Mouse (Mus musculus): ENCODE results near the gene Igfbp2. TPM values are rescaled to one million over a fixed set of nuclear protein-coding genes. Genes with fewer than 3 reads are reported as not detected.

The Igfbp2 gene
- polyA plus RNA-seq, 1 experiment from 2014 or later, result 479 TPM

- H3K36me3 ChIP-seq (replicated peaks), result peaks cover 66% of the 10 kb centered on the region
These were observed 35.7 kb downstream of the Igfbp2 start for GRCm38 (mm10) chr1:72859963-72860362.

GRCm38 (mm10) chr1:72860502-72860901 lies 36.2 kb downstream of the Igfbp2 start:
- Histone ChIP-seq H3K27ac (replicated peaks) (no peak overlapping the region), H3K27me3 (replicated peaks; ENCODE audit: low read depth, poor library complexity, severe bottlenecking) (no peaks in the 10 kb centered on the region), H3K4me1 (peaks cover 5% of the 10 kb centered on the region; the same call in 1 of the 2 replicates), H3K36me3 (replicated peaks) (peaks cover 70% of the 10 kb centered on the region), H3K4me3 (no peak overlapping the region), H3K9me3 (no peaks in the 10 kb centered on the region)
- DNase-seq (ENCODE audit: low spot score), result no peak
- WGBS, result 87% methylated on average over 2 of the region's 2 CpGs

More at GRCm38 (mm10) chr1:72859963-72860362, 35.7 kb downstream of the Igfbp2 start:
- no peak overlapping the region for H3K4me3 ChIP-seq
- no peak for DNase-seq (ENCODE audit: low spot score)
- H3K9me3 ChIP-seq, result no peaks in the 10 kb centered on the region
- no peak overlapping the region for H3K27ac ChIP-seq (replicated peaks)
- 92% methylated on average over 9 of the region's 9 CpGs for WGBS
- no peaks in the 10 kb centered on the region for H3K27me3 ChIP-seq (replicated peaks; ENCODE audit: low read depth, poor library complexity, severe bottlenecking)
- 0 out of 2 replicates have a peak, but pooled peaks cover 4% of the 10 kb centered on the region for H3K4me1 ChIP-seq

GRCm38 (mm10) chr1:72861702-72862101 lies 37.4 kb downstream of the Igfbp2 start:
- Histone ChIP-seq H3K4me1 (peaks cover 14% of the 10 kb centered on the region), H3K4me3 (no peak overlapping the region), H3K36me3 (replicated peaks) (peaks cover 75% of the 10 kb centered on the region), H3K9me3 (no peaks in the 10 kb centered on the region), H3K27me3 (replicated peaks; ENCODE audit: low read depth, poor library complexity, severe bottlenecking) (no peaks in the 10 kb centered on the region), H3K27ac (replicated peaks) (no peak overlapping the region)
- DNase-seq (ENCODE audit: low spot score), result no peak
- WGBS, result 74% methylated on average over 2 of the region's 2 CpGs

GRCm38 (mm10) chr1:72862248-72862647 lies 37.9 kb downstream of the Igfbp2 start:
- Histone ChIP-seq H3K36me3 (replicated peaks) (peaks cover 75% of the 10 kb centered on the region), H3K4me3 (no peak overlapping the region), H3K4me1 (peaks cover 14% of the 10 kb centered on the region), H3K9me3 (no peaks in the 10 kb centered on the region), H3K27ac (replicated peaks) (no peak overlapping the region), H3K27me3 (replicated peaks; ENCODE audit: low read depth, poor library complexity, severe bottlenecking) (no peaks in the 10 kb centered on the region)
- WGBS, result 91% methylated on average over 21 of the region's 21 CpGs
- no peak for DNase-seq (ENCODE audit: low spot score)

GRCm38 (mm10) chr1:72863692-72864091 lies 39.4 kb downstream of the Igfbp2 start:
- Histone ChIP-seq H3K27ac (replicated peaks) (no peak overlapping the region), H3K4me1 (peaks cover 20% of the 10 kb centered on the region), H3K36me3 (replicated peaks) (peaks cover 74% of the 10 kb centered on the region), H3K4me3 (no peak overlapping the region), H3K9me3 (no peaks in the 10 kb centered on the region), H3K27me3 (replicated peaks; ENCODE audit: low read depth, poor library complexity, severe bottlenecking) (0 out of 2 replicates have a peak, but pooled peaks cover 4% of the 10 kb centered on the region)
- whole genome bisulfite sequencing, result 87% methylated on average over 8 of the region's 8 CpGs
- DNase-seq (ENCODE audit: low spot score), result no peak

GRCm38 (mm10) chr1:72864272-72864671 lies 40.0 kb downstream of the Igfbp2 start:
- Histone ChIP-seq H3K27me3 (replicated peaks; ENCODE audit: low read depth, poor library complexity, severe bottlenecking) (peaks cover 10% of the 10 kb centered on the region; the same call in 1 of the 2 replicates), H3K4me3 (no peak overlapping the region), H3K27ac (replicated peaks) (no peak overlapping the region; the same call in 1 of the 2 replicates), H3K4me1 (peaks cover 22% of the 10 kb centered on the region), H3K36me3 (replicated peaks) (peaks cover 70% of the 10 kb centered on the region), H3K9me3 (no peaks in the 10 kb centered on the region)
- 81% methylated on average over 3 of the region's 3 CpGs for WGBS
- no peak for DNase-seq (ENCODE audit: low spot score)

- Histone ChIP-seq H3K9me3 (no peaks in the 10 kb centered on the region), H3K4me1 (peaks cover 38% of the 10 kb centered on the region), H3K27me3 (replicated peaks; ENCODE audit: low read depth, poor library complexity, severe bottlenecking) (peaks cover 15% of the 10 kb centered on the region), H3K36me3 (replicated peaks) (peaks cover 55% of the 10 kb centered on the region), H3K27ac (replicated peaks) (no peak overlapping the region), H3K4me3 (no peak overlapping the region)
- WGBS, result 20% methylated on average over 6 of the region's 6 CpGs
- peak; percentile 86 for DNase-seq (ENCODE audit: low spot score)
These were observed 41.6 kb downstream of the Igfbp2 start for GRCm38 (mm10) chr1:72865900-72866299.

- Histone ChIP-seq H3K36me3 (replicated peaks) (peaks cover 50% of the 10 kb centered on the region), H3K9me3 (no peaks in the 10 kb centered on the region), H3K27ac (replicated peaks) (0 out of 2 replicates have a peak overlapping the region, but pooled peaks have one; percentile 11), H3K4me1 (peaks cover 41% of the 10 kb centered on the region), H3K27me3 (replicated peaks; ENCODE audit: low read depth, poor library complexity, severe bottlenecking) (peaks cover 16% of the 10 kb centered on the region), H3K4me3 (no peak overlapping the region)
- DNase-seq (ENCODE audit: low spot score), result no peak
- 74% methylated on average over 5 of the region's 5 CpGs for WGBS
These were observed 42.1 kb downstream of the Igfbp2 start for GRCm38 (mm10) chr1:72866417-72866816.

GRCm38 (mm10) chr1:72867346-72867745 lies 43.0 kb downstream of the Igfbp2 start:
- Histone ChIP-seq H3K27ac (replicated peaks) (0 out of 2 replicates have a peak overlapping the region, but pooled peaks have one; percentile 21), H3K27me3 (replicated peaks; ENCODE audit: low read depth, poor library complexity, severe bottlenecking) (peaks cover 23% of the 10 kb centered on the region), H3K4me3 (no peak overlapping the region), H3K4me1 (peaks cover 49% of the 10 kb centered on the region), H3K9me3 (no peaks in the 10 kb centered on the region), H3K36me3 (replicated peaks) (peaks cover 41% of the 10 kb centered on the region)
- WGBS, result 33% methylated on average over 1 of the region's 1 CpGs
- peak; percentile 8 for DNase-seq (ENCODE audit: low spot score)

- H3K4me1 ChIP-seq, result peaks cover 61% of the 10 kb centered on the region
- WGBS, result 72% methylated on average over 10 of the region's 10 CpGs
- peaks cover 28% of the 10 kb centered on the region for H3K36me3 ChIP-seq (replicated peaks)
- H3K4me3 ChIP-seq, result no peak overlapping the region
- no peak overlapping the region for H3K27ac ChIP-seq (replicated peaks)
- no peaks in the 10 kb centered on the region for H3K9me3 ChIP-seq
- DNase-seq (ENCODE audit: low spot score), result peak; percentile 6
- H3K27me3 ChIP-seq (replicated peaks; ENCODE audit: low read depth, poor library complexity, severe bottlenecking), result peaks cover 35% of the 10 kb centered on the region
These were observed 44.3 kb downstream of the Igfbp2 start for GRCm38 (mm10) chr1:72868429-72869215.

GRCm38 (mm10) chr1:72869275-72869674 lies 45.0 kb downstream of the Igfbp2 start:
- H3K9me3 ChIP-seq, result no peaks in the 10 kb centered on the region
- DNase-seq (ENCODE audit: low spot score), result no peak
- peak overlapping the region; percentile 67; the same call in 1 of the 2 replicates for H3K4me3 ChIP-seq
- peaks cover 41% of the 10 kb centered on the region for H3K27me3 ChIP-seq (replicated peaks; ENCODE audit: low read depth, poor library complexity, severe bottlenecking)
- H3K4me1 ChIP-seq, result peaks cover 67% of the 10 kb centered on the region
- no peak overlapping the region for H3K27ac ChIP-seq (replicated peaks)
- H3K36me3 ChIP-seq (replicated peaks), result peaks cover 21% of the 10 kb centered on the region

GRCm38 (mm10) chr1:72869681-72870614 lies 45.6 kb downstream of the Igfbp2 start:
- Histone ChIP-seq H3K9me3 (no peaks in the 10 kb centered on the region), H3K36me3 (replicated peaks) (peaks cover 17% of the 10 kb centered on the region; the same call in 1 of the 2 replicates), H3K27me3 (replicated peaks; ENCODE audit: low read depth, poor library complexity, severe bottlenecking) (peaks cover 48% of the 10 kb centered on the region), H3K27ac (replicated peaks) (peak overlapping the region; percentile 72), H3K4me1 (peaks cover 74% of the 10 kb centered on the region), H3K4me3 (peak overlapping the region; percentile 67)
- DNase-seq (ENCODE audit: low spot score), result peak; percentile 84
- WGBS, result 7% methylated on average over 22 of the region's 22 CpGs

All from embryonic facial prominence, embryonic 10.5 days (tissue).